Mouse (Mus musculus): Measurements from ENCODE around the gene Mis12.

Mis12 gene

GRCm38 (mm10) chr11:71018416-71019200 lies 803 bp upstream of the Mis12 start:
- DNase-seq = no peak

- no peak for DNase-seq
These were observed 8.9 kb downstream of the Mis12 start for GRCm38 (mm10) chr11:71028280-71028679.

DNA sequence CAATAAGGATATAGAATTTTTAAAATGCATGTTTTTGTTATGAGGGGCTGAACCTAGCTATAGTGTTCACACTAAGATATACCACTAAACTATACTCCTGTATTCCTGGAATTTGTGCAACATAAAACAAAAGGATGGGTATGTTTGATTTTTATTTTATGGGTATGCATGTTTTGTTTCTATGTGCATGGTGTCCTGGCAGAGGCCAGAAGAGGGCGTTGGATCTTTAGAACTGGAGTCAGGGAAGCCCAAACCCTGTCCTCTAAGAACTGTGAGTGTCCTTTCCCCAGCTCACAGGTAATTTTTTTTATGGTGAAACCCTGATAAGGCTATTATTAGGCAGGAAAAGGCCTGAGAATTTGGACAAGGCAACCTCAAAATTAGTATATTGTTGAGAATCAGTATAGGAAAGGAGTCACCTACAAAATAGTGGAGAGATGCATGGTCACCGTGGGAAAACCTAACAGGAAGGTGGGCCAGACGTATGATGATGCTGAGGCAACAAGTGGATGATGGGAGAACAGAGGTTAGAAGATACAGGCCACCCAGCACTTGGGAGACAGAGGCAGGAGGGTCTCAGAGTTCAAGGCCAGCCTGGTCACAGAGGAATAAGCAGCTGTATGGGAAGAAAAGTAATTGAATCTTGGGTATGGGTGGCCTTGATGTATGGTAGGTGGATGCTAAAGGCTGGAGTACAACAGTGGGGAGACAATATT lies 10.2 kb downstream of the Mis12 start:
- no peak for DNase-seq

GRCm38 (mm10) chr11:71032070-71032469 lies 12.7 kb downstream of the Mis12 start:
- no peak for DNase-seq

DNA sequence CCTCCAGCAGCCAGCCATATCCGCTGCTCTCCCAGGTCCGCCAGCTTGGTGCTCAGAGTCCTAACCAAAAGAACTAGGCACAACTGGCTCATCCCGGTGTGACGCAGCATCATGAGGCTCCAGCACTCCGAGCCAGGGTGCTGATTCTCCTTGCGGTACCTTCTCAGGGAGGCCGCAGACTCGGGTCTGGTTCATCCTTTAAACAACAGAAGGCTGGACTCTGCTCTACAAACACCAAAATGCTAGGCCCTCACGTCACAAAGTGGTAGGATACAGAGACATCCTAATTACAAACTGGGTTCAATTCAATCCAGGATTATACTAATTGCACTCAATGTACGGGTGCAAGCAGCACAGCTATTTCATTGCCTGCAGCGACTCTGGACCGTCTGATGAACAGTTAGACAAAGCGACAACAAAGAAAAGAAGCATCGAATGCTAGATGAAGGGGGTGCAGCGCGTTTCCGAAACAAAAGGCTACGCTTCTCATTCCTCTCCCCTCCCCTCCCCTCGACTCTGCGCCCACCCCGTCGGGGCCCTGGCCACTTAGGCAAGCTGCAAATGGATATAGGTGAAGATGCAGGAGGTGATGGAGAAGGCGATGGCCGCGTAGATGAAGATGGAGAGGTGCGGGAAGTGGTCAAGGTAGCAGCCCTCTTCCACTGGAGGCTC lies 13.2 kb downstream of the Mis12 start:
- peak; percentile 14 to 20 for DNase-seq

DNA sequence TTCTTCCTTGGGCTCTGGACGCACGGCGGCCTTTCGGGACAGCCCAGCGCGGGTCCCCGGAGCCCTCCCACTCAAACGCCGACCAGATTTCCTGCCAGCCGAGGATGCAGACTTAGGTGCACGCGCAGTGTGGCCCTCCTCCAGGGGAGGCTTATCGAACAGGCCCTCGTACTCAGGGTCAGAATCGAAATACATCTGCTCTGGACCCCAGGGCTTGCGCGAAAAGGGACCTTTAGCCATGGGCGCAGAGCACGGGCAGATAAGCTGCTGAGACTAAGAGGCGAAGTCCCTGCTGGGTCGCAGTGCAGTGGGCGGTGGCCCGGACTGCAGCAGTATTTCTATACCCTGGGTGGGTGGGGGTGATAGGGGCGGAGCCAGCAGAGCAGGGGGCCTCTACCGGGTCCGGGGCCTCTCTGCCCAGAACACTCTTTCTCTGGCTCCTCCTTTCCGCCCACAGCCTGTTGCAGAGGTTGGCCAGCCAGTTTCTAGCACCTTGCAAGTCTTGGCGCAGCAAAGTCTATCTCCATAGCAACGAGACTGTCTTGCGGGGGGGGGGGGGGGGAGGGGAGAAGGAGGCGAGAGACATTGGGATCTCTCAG lies 13.9 kb downstream of the Mis12 start, which contains the start of gene 6330403K07Rik:
TSS of gene 6330403K07Rik (minus strand) at position 351 of the 599 bp plus-strand sequence.
- DNase-seq = peak; percentile 71 to 75

GRCm38 (mm10) chr11:71039526-71040298 lies 20.3 kb downstream of the Mis12 start:
- no peak for DNase-seq

DNA sequence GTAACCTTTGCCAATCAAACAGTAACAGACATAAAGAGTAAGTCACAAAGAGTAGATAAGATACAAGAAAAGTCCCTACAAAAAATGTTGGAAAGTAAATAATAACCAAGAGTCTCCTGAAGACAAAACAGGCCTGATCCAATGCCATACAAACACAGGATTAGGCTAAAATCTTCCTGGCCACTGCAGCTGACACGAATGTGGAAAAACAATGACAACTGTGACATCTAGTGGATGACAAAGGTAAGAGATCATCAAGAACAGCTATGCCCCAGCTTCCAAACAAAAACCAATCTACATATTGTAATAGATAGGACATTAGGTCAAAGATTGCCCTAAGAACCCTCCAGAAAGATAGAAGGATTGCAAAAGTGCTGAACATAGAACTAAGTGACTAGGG lies 33.1 kb downstream of the Mis12 start:
- no peak for DNase-seq

GRCm38 (mm10) chr11:71076342-71076741 lies 56.9 kb downstream of the Mis12 start:
- no peak for DNase-seq

All from kidney, postnatal 4 days (tissue).